Mouse (Mus musculus) ES-E14 (cell line): ENCODE results near the gene Cs.

Experiments used
- CHD2 ChIP-seq: IDR thresholded peaks from 2 replicates; pipeline ENCODE4 v1.6.1; 2014; ENCODE audit warnings: mild to moderate bottlenecking, low read depth, low read length, inconsistent platforms
- HCFC1 ChIP-seq: IDR thresholded peaks from 2 replicates; pipeline ENCODE4 v1.6.1; 2012; ENCODE audit warnings: low read length, inconsistent platforms, borderline replicate concordance; ENCODE audit not compliant: insufficient read depth
- MAFK ChIP-seq: IDR thresholded peaks from 2 replicates; pipeline ENCODE4 v1.6.1; 2014; ENCODE audit warnings: mild to moderate bottlenecking, low read depth, low read length, inconsistent platforms; ENCODE audit not compliant: insufficient read depth
- ZC3H11A ChIP-seq: IDR thresholded peaks from 2 replicates; pipeline ENCODE4 v1.6.1; 2012; ENCODE audit warnings: low read depth, mild to moderate bottlenecking, inconsistent platforms, low read length, borderline replicate concordance
- ZNF384 ChIP-seq: IDR thresholded peaks from 2 replicates; pipeline ENCODE4 v1.6.1; 2012; ENCODE audit warnings: low read depth, low read length, inconsistent platforms

- no peak for TF ChIP-seq HCFC1
- TF ChIP-seq MAFK: no peak
- no peak for TF ChIP-seq CHD2
- no peak for TF ChIP-seq ZNF384
- no peak for TF ChIP-seq ZC3H11A
Measured at GRCm38 (mm10) chr10:128378462-128378861, 40.9 kb downstream of the Cs start.
